Mouse (Mus musculus) mouse trophoblast stem cell (cell line): ENCODE data around the gene Bcat2.
"Not testable (repeated sequence)": the region's sequence is repeated elsewhere in the genome, so short reads cannot be mapped to it uniquely, and the experiment has no call there.

Experiments used
- in situ Hi-C, 2 experiments: fragments of 300-500 bp; cut with MseI, MboI; formaldehyde crosslinking; loops; 2 replicates in 1 of 2; 3 replicates in 1 of 2; pipeline ENCODE4 v1.15.1; 2025

The Bcat2 gene

DNA sequence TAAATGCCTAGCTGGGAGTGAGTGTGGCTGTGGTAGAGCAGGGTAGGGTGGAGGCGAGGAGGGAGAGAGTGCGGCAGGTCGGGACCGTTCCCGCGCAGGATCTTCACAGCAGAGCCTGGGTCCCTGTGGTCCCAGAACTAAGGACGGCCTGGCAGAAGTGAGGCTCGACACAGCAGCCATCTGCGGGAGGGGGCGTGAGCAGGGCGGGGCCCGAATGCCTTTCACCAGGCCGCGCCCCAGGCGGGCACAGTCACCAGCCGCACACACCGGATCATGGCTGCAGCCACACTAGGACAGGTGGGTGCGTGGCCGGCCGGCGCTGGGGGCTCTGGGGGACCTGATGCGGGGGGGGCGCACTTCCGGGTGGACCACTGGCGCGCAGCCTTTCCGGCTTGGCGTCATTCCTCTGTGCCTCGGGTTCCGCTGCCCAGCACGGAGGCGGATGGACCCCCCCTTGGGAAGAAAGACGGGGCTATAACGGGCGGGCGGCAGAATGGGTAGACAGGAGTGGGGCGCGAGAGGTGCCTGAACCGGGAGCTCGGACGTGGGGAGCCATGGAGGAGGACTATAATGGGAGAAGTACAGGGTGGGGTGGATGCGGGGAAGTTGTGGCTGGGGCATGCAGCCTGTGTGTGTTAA, at the start of gene Bcat2:
Gene Bcat2 (plus strand): TSS at position 51 of the 639 bp plus-strand sequence.
- in situ Hi-C loops = no loop called here

DNA sequence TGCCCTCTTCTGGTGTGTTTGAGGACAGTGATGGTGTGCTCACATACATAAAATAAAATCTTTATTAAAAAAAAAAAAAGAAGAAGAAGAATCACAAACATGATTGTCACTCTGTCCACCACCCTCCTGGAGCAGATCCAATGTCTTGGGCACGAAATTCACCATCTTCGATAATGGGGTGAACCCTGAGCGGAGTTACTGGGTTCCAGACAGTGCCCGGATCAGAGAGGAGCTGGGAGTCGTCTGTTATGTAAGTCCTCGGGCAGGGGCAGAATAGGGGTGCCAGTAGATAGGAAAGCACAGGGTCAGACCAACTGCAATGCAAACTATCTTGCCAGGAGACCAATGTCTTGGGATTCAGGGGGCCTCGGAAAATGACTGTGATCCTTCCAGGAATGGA, 49.3 kb upstream of the Bcat2 start:
- in situ Hi-C loops = no loop called here

DNA sequence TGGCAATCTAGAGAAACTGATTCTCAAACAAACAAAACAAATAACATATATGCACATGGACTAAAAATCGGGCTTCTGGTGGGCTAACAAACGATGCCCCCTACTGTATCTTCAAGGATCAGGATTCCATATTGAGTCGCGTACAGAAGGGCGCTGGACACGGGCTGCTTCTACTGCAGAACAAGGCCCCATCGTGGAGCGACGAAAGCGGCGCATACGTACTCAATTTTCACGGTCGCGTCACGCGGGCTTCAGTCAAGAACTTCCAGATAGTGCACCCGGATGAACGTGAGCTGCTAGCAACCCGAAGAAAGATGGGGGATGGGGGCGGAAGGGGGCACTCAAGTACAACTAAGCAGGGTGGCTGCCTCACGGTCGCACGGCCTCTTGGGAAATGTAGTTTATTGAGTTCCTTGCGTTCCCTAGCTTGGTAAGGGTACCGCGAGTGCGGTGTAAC, 48.2 kb upstream of the Bcat2 start:
- in situ Hi-C loops = no loop called here

DNA sequence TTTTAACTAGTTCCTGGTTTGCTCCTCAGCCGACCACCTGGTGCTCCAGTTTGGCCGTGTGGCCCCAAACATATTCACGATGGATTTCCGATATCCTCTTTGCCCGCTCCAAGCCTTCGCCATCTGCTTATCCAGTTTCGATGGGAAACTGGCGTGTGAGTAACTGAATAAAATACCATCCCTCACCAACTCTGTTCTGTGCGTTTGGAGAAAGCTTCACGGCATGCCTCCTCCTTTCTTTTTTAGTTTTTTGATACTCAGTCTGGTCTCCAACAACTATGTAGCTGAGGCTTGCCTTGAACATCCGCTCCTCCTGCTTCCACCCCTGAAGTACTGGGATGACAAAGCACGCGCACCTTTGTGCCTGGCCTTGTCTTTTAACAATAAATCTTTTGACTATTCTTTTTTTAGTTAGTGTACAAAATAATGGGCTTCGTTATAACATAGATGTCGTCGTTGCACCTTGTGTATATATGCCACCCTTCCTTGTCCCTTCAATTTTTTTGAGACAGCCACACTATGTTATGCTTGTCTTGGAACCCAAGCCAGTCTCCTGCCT, 47.7 kb upstream of the Bcat2 start:
- in situ Hi-C loops = no loop called here

DNA sequence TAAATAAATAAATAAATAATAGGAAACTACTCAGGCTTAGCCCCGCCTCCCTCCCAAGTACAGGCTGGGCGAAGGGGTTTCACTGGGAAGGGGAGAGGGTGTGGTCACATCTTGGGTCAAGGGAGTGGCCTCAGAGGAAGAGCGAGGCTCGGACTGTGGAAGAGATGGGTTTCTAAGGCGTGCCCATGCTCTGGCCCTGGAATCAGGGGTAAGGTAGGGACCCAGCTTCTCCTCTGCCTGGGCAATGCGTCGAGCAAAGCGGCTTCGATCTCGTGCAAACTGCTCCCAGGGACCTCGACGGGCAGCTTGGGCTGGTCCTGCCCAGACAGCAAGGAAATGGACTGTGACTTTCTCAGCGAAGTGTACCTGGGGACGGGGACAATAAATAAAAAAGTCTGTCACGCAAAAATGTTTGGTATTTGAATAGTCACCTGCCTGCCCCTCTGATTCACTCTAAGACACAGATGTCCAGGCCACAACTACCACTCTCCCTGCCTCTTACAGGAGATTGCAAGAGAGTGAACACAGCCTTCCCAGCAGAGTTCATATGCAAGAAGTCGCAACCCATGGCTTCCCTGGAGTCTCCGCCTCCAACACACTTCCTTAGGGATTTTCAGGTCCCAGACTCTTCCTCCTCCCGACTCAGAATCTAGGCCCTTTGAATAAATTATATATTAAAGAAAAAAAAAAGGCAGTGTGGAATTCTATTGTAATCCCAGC, 46.8 kb upstream of the Bcat2 start:
- in situ Hi-C loops = no loop called here

DNA sequence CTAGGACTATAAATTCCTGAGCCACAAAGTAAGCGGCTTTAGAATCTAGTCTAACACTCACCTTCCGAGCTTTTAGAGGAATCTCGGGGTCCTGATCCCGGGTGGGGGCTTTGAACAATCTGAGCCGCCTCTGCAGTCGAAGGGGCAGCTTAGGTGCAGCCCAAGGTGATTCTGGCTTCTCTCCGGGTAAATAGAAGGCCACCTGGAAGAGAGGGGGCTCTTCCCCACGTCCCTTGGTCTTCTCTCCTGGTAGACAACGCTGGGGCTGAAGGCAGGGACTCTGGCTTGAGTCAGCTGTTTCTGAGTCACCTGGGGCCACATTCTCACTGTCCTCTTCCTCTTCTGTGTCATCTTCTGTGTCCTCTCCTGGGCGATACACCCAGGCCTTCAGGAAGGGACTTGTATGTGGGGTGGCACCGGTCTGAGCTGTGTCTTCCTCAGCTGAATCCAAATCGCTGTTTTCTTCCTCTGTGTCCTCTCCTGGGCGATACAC, 46.2 kb upstream of the Bcat2 start:
- in situ Hi-C loops = no loop called here

DNA sequence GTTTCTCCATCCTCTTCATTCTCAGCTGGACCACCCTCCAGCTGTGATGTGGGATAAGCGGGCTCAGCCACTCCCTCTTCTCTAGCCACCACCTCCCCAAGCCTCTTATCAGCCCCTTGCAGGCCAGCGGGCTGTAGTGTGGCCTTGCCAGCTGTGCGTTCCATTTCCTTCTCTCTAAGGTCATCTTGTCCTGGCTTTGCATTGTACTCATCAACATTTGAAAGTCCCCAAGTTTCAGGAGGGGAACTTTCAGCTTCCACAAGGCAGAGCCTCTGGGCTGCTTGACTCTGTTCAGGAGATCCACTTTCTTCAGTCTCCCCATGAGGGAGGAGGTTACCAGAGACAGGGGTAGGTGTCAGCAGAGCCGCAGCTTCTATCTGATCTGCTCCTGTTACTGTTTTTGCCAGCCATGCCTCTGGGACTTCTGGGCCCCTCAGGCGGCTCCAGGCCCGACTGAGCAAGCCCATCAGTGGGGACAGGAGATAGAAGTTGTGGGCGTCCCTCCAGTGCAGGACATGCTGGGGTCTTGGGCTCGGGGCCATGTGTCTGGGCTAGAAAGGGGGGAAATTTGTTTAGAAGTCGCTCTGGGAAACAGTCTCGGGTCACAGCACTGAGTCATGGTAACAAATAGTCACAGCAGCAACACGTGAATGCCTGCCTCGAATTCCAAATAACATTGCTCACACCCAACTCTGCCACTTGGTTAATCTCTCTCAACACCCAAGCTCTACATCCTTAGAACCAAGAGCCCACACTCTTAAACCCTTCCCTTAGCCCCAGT, 44.9 kb upstream of the Bcat2 start:
- in situ Hi-C loops = no loop called here

DNA sequence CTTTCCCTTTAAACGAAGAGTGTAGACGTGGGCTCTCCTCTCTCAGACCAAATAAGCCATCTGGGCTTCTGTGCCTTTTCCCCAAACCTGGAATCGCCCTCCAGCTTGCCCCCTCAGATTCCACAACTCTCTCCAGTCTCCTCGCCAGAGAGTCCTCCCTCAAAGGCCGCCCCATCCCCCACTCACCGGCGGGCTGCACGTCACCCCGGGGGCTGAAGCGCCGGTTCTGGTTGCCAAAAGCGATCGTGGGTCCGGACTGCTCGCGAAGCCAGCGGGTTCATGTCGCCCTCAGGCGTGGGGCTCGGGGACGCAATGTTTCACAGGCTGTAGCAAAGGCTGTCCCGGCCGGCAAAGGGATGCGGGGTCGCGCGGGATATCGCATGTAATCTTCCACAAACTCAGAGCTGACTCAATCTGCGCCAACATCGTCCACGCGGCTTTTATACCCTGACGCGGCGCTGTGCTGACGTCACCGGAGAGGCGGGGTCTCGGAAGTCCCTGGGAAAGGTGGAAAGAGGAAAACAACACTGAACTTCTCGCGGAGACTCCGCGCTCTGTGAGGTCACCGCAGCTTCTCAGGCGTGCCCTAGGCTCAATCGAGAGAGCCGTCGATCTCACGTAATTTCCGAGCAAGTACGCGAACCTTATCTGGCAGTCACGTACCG, 44.0 kb upstream of the Bcat2 start, which contains the start of the genes Ppp1r15a and Plekha4:
Gene Ppp1r15a (minus strand): TSS at position 460 of the 665 bp plus-strand sequence.
Gene Plekha4 (plus strand): TSS at position 522 of the 665 bp plus-strand sequence.
- in situ Hi-C loops = no loop called here

DNA sequence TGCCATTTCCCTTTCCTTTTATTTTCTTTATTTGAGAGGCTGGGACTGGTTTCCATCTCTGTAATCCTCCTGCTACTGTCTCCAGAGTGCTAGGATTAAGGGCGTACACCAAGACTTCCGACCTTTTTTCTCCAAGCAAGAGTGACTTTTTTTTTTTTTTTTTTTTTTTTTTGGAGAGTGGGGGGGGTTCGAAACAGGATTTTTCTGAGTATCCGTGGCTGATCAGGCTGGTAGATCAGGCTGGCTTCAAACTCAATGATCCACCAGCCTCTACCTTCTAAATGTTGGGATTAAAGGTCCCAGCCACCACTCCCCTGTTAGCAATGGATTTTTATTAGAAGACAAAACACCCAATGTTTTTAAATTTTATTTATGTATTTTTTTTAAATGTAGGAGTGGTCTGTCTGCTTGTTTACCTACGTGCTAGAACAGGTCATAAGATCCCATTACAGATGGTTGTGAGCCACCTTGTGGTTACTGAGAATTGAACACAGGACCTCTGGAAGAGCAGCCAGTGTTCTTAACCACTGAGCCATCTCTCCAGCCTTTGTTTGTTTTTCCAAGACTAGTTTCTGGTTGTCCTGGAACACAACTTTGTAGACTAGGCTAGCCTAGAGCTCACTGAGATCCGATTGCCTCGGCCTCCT, 43.4 kb upstream of the Bcat2 start:
- in situ Hi-C loops = no loop called here

DNA sequence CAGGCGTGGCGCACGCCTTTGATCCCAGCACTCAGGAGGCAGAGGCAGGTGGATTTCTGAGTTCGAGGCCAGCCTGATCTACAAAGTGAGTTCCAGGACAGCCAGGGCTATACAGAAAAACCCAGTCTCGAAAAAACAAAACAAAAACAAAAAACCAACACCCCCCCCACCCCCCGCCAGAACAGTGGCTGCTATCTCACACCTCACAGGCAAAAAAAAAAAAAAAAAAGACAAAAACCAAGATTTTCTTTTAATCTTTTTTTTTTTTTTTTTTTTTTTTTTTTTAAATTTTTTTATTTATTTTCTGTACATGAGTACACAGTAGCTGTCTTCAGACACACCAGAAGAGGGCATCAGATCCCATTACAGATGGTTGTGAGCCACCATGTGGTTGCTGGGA, 42.8 kb upstream of the Bcat2 start:
- in situ Hi-C loops = not testable (repeated sequence)

DNA sequence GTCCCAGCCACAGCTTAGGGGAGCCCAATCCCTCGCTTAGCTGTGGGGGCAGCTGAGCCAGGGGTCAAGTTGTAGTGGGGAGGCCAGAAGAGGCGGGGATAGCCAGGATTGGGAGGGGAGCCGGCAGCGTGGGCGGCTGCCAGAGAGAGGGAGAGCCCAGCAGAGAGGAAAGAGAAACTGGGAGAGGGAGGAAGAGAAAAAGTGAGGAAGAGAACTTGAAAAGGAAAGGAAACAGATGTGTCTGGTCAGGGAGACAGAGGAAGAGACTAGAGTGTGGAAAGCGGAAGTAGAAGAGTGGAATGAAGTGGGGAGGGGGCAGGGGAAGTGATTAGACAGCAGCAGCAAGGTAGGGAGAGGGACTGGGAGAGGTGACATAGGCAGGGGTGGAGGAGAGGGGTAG, 40.5 kb upstream of the Bcat2 start:
- in situ Hi-C loops = no loop called here

DNA sequence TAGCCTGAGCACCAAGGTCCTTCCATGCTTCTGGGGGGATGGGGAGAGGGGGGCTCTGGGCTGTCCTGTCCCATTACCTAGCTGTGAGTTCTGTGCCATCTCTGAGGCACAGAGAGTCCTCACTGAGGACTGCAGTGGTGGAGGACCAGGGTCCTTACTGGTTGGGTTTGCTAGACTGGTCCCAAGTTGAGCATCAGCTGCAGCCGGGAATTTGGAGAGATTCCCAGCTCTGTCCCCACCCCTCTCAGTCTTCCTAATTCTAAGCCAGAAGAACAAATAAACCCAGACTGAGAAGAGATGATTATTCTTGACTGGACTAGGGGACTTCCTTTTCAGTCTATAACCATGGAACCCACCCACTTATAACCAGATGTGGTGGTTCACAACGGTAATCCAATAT, 39.3 kb upstream of the Bcat2 start:
- in situ Hi-C loops = no loop called here

DNA sequence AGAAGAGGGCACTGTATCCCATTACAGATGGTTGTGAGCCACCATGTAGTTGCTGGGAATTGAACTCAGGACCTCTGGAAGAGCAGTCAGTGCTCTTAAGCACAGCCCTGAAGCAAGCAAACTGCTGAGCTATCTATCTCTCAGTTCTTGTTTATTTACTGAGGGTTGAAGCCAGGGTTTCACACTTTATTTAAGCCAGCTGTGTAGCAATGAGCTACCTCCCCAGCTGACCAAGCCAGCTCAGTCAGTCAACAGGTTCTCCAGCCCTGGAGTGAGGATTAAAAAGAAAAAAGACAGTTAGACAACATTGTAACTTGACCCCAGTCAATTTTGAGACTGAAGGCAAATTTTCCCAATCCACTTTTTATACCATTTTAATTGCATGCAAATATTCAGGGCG, 34.3 kb upstream of the Bcat2 start:
- in situ Hi-C loops = no loop called here

DNA sequence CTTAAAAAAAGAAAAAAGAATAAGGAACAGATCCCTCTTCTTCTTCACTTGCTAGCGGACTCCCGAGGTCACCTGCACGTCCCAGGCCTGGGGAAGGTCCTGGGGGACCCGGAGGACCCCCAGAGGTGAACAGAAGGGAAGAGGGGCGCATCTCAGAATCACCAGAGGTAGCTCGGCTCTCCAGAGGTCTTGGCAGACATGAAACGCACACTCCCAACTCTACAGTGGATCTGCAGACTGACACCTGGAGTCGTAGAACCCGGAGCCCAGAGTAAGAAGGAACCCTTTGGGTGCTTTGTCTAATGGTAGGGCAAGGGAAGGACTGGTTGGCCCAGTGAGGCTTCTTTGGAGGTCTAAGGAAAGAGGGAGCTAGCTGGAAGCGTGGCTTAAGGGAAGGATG, 32.4 kb upstream of the Bcat2 start:
- in situ Hi-C loops = no loop called here

DNA sequence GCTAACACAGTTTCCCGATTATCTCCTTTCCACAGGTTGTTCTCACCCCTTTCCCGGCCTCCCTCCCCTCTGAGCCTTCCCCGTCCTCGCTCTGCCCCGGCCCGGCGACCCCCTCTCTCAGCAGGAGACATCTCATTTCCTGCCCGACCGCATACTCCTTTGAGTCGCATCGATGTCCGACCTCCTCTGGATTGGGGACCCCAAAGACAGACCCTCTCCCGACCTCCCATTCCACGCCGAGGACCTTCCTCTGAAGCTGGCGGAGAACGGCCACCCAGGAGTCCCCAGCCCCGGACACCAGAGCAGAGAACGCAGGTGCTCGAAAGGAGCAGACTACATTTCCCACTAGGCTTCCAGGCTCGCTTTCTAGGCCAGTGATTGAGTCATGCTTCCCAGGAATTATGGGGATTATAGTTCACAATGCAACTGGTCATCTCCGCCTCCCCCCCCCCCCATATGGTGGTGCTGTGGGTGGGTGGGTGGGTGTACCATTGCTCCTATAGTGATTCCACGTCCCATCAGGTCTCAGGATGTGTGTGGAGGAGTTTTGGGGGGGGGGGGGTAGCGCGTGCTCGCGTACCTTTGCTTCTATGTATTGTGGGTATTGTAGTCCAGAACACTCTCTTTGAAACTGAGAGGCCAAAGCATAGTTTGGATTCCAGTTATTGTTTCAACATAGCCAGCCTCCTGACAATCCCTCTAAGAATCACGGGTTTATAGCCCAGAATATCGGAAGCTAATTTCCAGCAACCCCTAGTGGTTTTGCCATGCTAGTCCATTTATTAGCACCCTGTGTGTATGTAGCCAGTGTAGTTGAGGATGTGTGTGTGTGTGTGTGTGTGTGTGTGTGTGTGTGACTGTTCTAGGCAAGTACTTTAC, 31.6 kb upstream of the Bcat2 start:
- in situ Hi-C loops = no loop called here

DNA sequence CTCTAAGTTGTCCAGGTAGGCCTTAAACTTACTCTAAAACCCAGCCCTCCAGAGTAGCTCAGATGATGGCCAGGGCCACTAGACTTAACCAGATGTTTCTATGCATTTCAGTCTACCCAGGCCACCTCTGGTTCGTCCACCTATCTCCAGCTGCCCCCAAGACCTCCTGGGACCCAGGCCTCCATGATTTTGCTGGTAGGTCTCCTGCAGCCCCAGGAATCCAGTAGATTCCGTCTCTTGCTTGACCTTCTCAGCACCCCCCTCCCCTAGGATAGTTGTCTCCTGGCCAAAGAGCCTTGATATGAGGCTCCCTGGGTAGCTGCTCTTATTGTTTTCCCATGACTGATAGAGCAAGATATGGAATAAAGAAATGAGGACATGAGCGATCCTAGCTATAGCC, 30.9 kb upstream of the Bcat2 start:
- in situ Hi-C loops = no loop called here

DNA sequence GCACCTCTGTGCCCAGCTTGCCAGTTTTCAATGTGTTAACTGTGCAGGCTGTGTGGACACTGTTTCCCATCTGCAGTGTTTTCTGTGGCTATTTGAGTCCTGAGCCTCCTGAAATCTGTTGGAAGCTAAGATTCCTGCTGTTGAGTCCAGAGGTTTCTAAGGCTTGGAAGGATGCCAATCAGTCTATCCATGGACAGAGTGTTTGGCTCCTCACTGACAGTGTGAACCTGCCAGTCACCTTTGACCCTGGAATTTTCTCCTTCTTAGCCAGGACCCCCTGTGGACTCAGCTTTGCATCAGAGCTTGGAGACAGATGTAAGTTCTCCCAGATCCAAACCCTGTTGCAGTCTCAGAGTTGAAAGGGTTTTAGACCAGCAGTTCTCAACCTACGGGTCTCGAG, 29.7 kb upstream of the Bcat2 start:
- in situ Hi-C loops = no loop called here

DNA sequence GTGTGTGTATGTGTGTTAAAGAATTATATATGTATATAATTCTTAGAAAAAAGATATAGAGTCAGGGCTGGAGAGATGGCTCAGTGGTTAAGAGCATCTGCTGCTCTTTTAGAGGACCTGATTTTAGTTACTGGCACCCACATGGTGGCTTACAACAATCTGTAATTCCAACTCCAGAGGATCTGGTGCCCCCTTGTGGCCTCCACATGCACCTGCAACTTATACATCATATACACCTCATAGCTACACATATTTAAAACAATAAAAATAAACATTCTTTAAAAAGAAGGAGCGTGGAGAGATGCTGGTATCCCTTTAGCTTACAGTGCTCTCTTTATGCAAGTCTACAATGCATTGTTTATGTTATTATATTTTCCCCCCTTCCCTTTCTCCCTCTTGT, 25.4 kb upstream of the Bcat2 start:
- in situ Hi-C loops = no loop called here

DNA sequence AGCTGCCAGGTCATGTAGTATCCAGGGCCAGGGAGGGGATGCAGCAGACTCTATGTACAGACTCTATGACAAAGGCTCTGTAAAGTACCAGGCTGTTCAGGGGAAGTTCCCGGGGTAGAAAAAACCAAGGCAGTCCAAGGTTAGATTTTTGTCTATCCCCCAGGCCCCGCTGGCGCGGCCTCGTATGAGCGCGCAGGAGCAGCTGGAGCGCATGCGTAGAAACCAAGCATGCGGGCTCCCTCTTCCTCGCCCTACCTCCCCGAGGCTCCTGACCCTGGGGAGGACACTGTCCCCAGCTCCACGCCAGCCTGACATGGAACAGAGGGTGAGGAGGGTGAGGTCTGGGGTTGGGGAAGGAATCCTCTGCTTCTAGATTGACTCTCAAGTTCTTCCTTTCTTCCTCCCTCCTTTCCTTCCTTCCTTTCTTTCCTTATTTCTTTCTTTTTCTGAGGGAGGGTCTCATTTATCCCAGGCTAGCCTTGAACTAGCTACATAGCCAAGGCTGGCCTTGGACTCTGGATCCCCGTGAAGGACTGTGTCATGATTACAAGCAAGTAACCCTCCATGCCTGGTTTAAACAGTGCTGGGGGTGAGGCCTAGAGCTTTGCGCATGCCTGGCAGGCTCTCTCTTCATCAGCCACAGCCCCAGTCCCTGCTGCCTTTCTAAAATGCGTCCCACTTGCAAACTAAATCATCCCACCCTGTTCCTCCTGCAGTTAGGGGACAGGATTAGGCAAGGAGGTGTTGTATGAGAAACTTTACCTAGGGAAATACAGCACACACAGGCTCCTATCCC, 20.1 kb upstream of the Bcat2 start:
- in situ Hi-C loops = no loop called here
